Mouse (Mus musculus) spleen, postnatal 0 days (tissue): ENCODE measurements around the gene Sec23b. TPM values are rescaled to one million over a fixed set of nuclear protein-coding genes. Genes with fewer than 3 reads are reported as not detected.

Source experiments
- polyA plus RNA-seq: library from polyadenylated mRNA; unstranded; fragments of >200 nt; fragmentation: Nextera tagmentation; extraction: Ambion mirVana; gene quantifications from 2 replicates; pipeline ENCODE4 v1.2.1, GENCODE M21; 2015

The Sec23b gene
- polyA plus RNA-seq, result 42.5 and 46.7 TPM in 2 replicates

GRCm38 (mm10) chr2:144555820-144556552, at the start of gene Sec23b:
Gene Sec23b (plus strand): TSS chr2:144556229.

GRCm38 (mm10) chr2:144526981-144527820, 28.8 kb upstream of the Sec23b start, which contains the start of the genes Dzank1 and Polr3f:
Gene Dzank1 (minus strand): TSS chr2:144527414.
Gene Polr3f (plus strand): TSS chr2:144527718.

GRCm38 (mm10) chr2:144550529-144550928, 5.5 kb upstream of the Sec23b start, which contains the start of gene Rbbp9:
Gene Rbbp9 (minus strand): TSS chr2:144550869.

GRCm38 (mm10) chr2:144593951-144594651, 38.1 kb downstream of the Sec23b start, which contains the start of gene Smim26:
Gene Smim26 (plus strand): TSS chr2:144594054.

GRCm38 (mm10) chr2:144599831-144600687, 44.0 kb downstream of the Sec23b start, which contains the start of gene Dtd1:
Gene Dtd1 (plus strand): TSS chr2:144599897.

Other genes starting within 250 kb of the Sec23b start
- not detected in 2 replicates for gene Ovol2, start 224.1 kb upstream of the Sec23b start, polyA plus RNA-seq
- 19.0 and 21.0 TPM in 2 replicates for gene Kat14, start 187.2 kb upstream of the Sec23b start, polyA plus RNA-seq
- gene Pet117, start 187.2 kb upstream of the Sec23b start, polyA plus RNA-seq, result 2.4 and 2.5 TPM in 2 replicates
- 0.07 and 0.42 TPM in 2 replicates for gene Dzank1, start 28.8 kb upstream of the Sec23b start, polyA plus RNA-seq
- 10.1 and 12.9 TPM in 2 replicates for gene Polr3f, start 28.5 kb upstream of the Sec23b start, polyA plus RNA-seq
- gene Rbbp9, start 5.4 kb upstream of the Sec23b start, polyA plus RNA-seq, result 10.0 and 15.4 TPM in 2 replicates
- 35.4 and 39.8 TPM in 2 replicates for gene Smim26, start 37.8 kb downstream of the Sec23b start, polyA plus RNA-seq
- 34.3 and 38.6 TPM in 2 replicates for gene Dtd1, start 43.7 kb downstream of the Sec23b start, polyA plus RNA-seq